Mouse (Mus musculus) stomach, postnatal 0 days (tissue): ENCODE measurements around the gene Gm49368. TPM values are rescaled to one million over a fixed set of nuclear protein-coding genes. Genes with fewer than 3 reads are reported as not detected.
A peak's percentile ranks its signal among the peaks of the same experiment; 100 is the strongest.
"Not testable (repeated sequence)": the region's sequence is repeated elsewhere in the genome, so short reads cannot be mapped to it uniquely, and the experiment has no call there.

Source experiments
- ATAC-seq: fragments of 200-750 bp; cut with Nextera tagmentation; 2 replicates; pipeline ENCODE4 v1.8.0; 2017; ENCODE audit not compliant: low FRiP score, low TSS enrichment
- DNase-seq: peaks from one replicate; pipeline ENCODE4 v3.0.0-alpha.2; 2016; ENCODE audit warnings: low spot score
- H3K27ac ChIP-seq: fragments of 300-500 bp; sonication (generic); replicated peaks from 2 replicates; pipeline ENCODE4 v1.5.1; 2014; ENCODE audit warnings: mild to moderate bottlenecking, control low read depth
- H3K27me3 ChIP-seq: fragments of 300-500 bp; sonication (generic); 2 replicates; pipeline ENCODE4 v1.6.1; 2014; ENCODE audit warnings: low read length; ENCODE audit not compliant: control insufficient read depth, insufficient read depth
- H3K36me3 ChIP-seq: fragments of 300-500 bp; sonication (generic); 2 replicates; pipeline ENCODE4 v1.6.1; 2014; ENCODE audit warnings: low read length, mixed read lengths; ENCODE audit not compliant: control insufficient read depth, insufficient read depth
- H3K4me1 ChIP-seq: fragments of 300-500 bp; sonication (generic); replicated peaks from 2 replicates; pipeline ENCODE4 v1.6.1; 2014; ENCODE audit warnings: antibody characterized with exemption; ENCODE audit not compliant: control insufficient read depth, insufficient read depth
- H3K4me2 ChIP-seq: fragments of 300-500 bp; sonication (generic); replicated peaks from 2 replicates; pipeline ENCODE4 v1.6.1; 2014; ENCODE audit warnings: low read depth, mild to moderate bottlenecking, control low read depth, moderate library complexity
- H3K4me3 ChIP-seq: fragments of 300-500 bp; sonication (generic); 2 replicates; pipeline ENCODE4 v1.5.1; 2014; ENCODE audit warnings: low read depth, low read length, control low read depth
- H3K9ac ChIP-seq: fragments of 300-500 bp; sonication (generic); 2 replicates; pipeline ENCODE4 v1.6.1; 2014; ENCODE audit warnings: mild to moderate bottlenecking, low read length, control low read depth, mixed read lengths
- H3K9me3 ChIP-seq: fragments of 300-500 bp; sonication (generic); 2 replicates; pipeline ENCODE4 v1.6.1; 2016; ENCODE audit warnings: low read length; ENCODE audit not compliant: control insufficient read depth
- CTCF ChIP-seq: IDR thresholded peaks from 2 replicates; pipeline ENCODE4 v1.5.1; 2016; ENCODE audit warnings: antibody characterized with exemption, low read depth, mild to moderate bottlenecking, moderate library complexity
- EP300 ChIP-seq: optimal IDR thresholded peaks from 2 replicates; pipeline ENCODE3; 2016; ENCODE audit warnings: antibody characterized with exemption
- WGBS: fragments of 180-500 bp; shearing (Covaris S2); extraction: QIAGEN DNeasy Blood & Tissue Kit; methylation state at CpG from one replicate; pipeline ENCODE4 v1.1.7; 2014; 5-methylcytosine and 5-hydroxymethylcytosine counted together
- polyA plus RNA-seq: library from polyadenylated mRNA; unstranded; fragments of >200 nt; fragmentation: Nextera tagmentation; extraction: Ambion mirVana; gene quantifications from 2 replicates; pipeline ENCODE4 v1.2.1, GENCODE M21; 2015

Gene Gm49368
- not detected in 2 replicates for polyA plus RNA-seq

GRCm38 (mm10) chr7:128062456-128062855 lies at the start of gene Gm49368, which contains the start of gene Itgam:
Gene Gm49368 (plus strand): TSS chr7:128062683.
Gene Itgam (plus strand): TSS chr7:128062640.
- TF ChIP-seq EP300 = no peak
- no peak for TF ChIP-seq CTCF
- no peaks in the 10 kb centered on the region for H3K36me3 ChIP-seq
- ATAC-seq = no peak
- H3K9ac ChIP-seq = no peak within 1 kb of the TSS
- WGBS = 66% methylated on average over 7 of the region's 7 CpGs
- no peak within 1 kb of the TSS for H3K4me3 ChIP-seq
- H3K9me3 ChIP-seq = no peaks in the 10 kb centered on the region
- no peak for DNase-seq
- no peaks in the 10 kb centered on the region for H3K27me3 ChIP-seq
- no peaks in the 10 kb centered on the region for H3K4me1 ChIP-seq
- no peak within 1 kb of the TSS for H3K4me2 ChIP-seq
- H3K27ac ChIP-seq = no peak within 1 kb of the TSS

GRCm38 (mm10) chr7:128013116-128013515 lies 49.4 kb upstream of the Gm49368 start:
- 90% methylated on average over 13 of the region's 13 CpGs for WGBS
- Histone ChIP-seq H3K4me2 (no peak overlapping the region), H3K27ac (no peak overlapping the region), H3K9ac (no peak overlapping the region), H3K27me3 (no peaks in the 10 kb centered on the region), H3K4me1 (no peaks in the 10 kb centered on the region), H3K36me3 (no peaks in the 10 kb centered on the region), H3K4me3 (no peak overlapping the region), H3K9me3 (no peaks in the 10 kb centered on the region)
- ATAC-seq (no peak), DNase-seq (no peak)
- no peak for TF ChIP-seq EP300
- TF ChIP-seq CTCF = no peak

DNA sequence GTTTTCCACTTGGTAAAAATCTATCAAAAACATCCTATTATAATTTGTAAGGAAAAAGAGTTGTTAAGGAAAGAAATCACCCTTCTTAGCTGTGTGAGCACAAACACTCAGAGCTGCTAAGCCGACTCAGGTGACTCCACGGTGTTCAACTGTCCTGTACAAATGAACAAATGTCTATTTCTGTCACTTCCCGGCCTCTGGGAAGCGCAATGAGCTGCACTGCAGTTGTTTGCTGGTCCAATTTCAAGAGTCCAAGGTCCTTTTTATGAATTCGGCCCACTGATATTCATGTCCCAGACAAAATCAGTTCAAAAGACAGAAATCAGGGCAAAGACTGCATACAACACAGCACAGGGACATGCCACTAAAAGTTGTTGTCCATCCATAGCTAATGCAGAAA lies 46.3 kb upstream of the Gm49368 start:
- not testable (repeated sequence) for H3K4me1 ChIP-seq, H3K27ac ChIP-seq, H3K9me3 ChIP-seq, ATAC-seq, H3K27me3 ChIP-seq, DNase-seq, H3K4me3 ChIP-seq, H3K9ac ChIP-seq, H3K4me2 ChIP-seq, H3K36me3 ChIP-seq
- 47% methylated on average over 5 of the region's 5 CpGs for WGBS

- no peak for DNase-seq
- H3K4me1 ChIP-seq = no peaks in the 10 kb centered on the region
- TF ChIP-seq EP300 = no peak
- TF ChIP-seq CTCF = no peak
- H3K9ac ChIP-seq = no peak overlapping the region
- 61% methylated on average over 6 of the region's 6 CpGs for WGBS
- no peak overlapping the region for H3K27ac ChIP-seq
- H3K36me3 ChIP-seq = no peaks in the 10 kb centered on the region
- no peak for ATAC-seq
- no peaks in the 10 kb centered on the region for H3K27me3 ChIP-seq
- H3K4me2 ChIP-seq = no peak overlapping the region
- no peaks in the 10 kb centered on the region for H3K9me3 ChIP-seq
- no peak overlapping the region for H3K4me3 ChIP-seq
Observed at GRCm38 (mm10) chr7:128016650-128017049, 45.8 kb upstream of the Gm49368 start.

DNA sequence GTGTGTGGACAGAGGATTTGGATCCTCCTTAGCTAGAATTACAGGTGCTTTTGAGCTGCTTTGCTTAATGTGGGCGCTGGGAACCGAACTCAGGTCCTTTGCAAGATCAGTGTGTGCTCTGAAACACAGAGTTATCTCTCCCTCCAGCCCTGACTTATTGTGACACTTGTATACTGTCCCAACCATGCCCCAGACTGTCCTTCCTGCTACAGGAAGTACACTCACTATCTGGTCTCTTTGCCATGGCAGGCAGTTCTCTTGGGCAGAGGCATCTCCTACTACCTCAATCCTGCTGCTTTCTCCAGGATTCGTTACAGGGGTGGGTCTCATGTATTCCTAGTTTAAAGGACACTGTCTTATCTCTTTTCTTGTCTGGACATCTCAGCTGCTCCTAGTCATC lies 44.2 kb upstream of the Gm49368 start:
- H3K36me3 ChIP-seq = no peaks in the 10 kb centered on the region
- no peak for DNase-seq
- 85% methylated on average over 3 of the region's 3 CpGs for WGBS

GRCm38 (mm10) chr7:128019187-128019586 lies 43.3 kb upstream of the Gm49368 start:
- no peak overlapping the region for H3K27ac ChIP-seq
- no peaks in the 10 kb centered on the region for H3K4me1 ChIP-seq
- no peak overlapping the region for H3K4me2 ChIP-seq
- H3K9ac ChIP-seq = no peak overlapping the region
- no peaks in the 10 kb centered on the region for H3K36me3 ChIP-seq
- H3K27me3 ChIP-seq = no peaks in the 10 kb centered on the region
- no peak overlapping the region for H3K4me3 ChIP-seq
- 56% methylated on average over 2 of the region's 2 CpGs for WGBS
- ATAC-seq = peak; percentile 73; the same call in 1 of the 2 replicates
- no peak for DNase-seq
- TF ChIP-seq EP300 = no peak
- no peaks in the 10 kb centered on the region for H3K9me3 ChIP-seq

More for the DNA sequence above, 44.2 kb upstream of the Gm49368 start:
- Histone ChIP-seq H3K4me3 (no peak overlapping the region), H3K27ac (no peak overlapping the region), H3K9ac (no peak overlapping the region), H3K4me1 (no peaks in the 10 kb centered on the region), H3K9me3 (no peaks in the 10 kb centered on the region), H3K4me2 (no peak overlapping the region), H3K27me3 (no peaks in the 10 kb centered on the region)
- TF ChIP-seq EP300 (no peak), CTCF (no peak)
- no peak for ATAC-seq
